Mouse (Mus musculus) adrenal gland, postnatal 14 days (tissue): Measurements from ENCODE around the gene Olfr111. TPM values are rescaled to one million over a fixed set of nuclear protein-coding genes. Genes with fewer than 3 reads are reported as not detected.
"Not testable (repeated sequence)": the region's sequence is repeated elsewhere in the genome, so short reads cannot be mapped to it uniquely, and the experiment has no call there.

Experiments used
- DNase-seq: peaks from one replicate; pipeline ENCODE4 v3.0.0; 2021; ENCODE audit warnings: mixed read lengths
- long read RNA-seq, 2 experiments: library from polyadenylated mRNA; stranded (forward); transcript quantifications; one replicate each; pipeline ENCODE4 v2.0.0; 2021
- total RNA-seq: library from RNA; stranded (reverse); gene quantifications from 2 replicates; pipeline ENCODE4 v1.2.3, GENCODE M21; 2021

The Olfr111 gene
- total RNA-seq, result not detected in 2 replicates
- long read RNA-seq, experiment 1, result 0 reads
- long read RNA-seq, experiment 2, result 0 reads

DNA sequence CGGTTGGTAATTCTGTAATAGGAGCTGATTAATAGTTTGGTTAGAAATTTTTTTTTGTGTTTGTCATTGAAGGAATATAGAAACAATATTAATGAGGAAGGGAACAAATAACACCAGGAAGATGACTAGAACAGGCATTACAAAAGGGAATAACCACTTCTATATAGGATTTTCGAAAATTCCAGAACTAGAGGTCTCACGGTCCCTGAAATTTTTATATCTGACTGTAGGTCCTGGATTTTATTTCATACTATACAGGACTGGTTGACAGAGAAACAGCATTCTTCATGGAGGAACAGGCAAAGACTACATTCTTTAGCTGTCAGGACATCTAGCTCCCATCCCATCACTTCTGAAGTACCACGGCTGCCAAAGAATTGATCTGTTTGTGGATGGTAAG is at the start of gene Olfr111:
Gene Olfr111 (plus strand): TSS at position 301 of the 400 bp plus-strand sequence.
- DNase-seq, result no peak

GRCm38 (mm10) chr17:37458616-37459015 is 49.2 kb upstream of the Olfr111 start, which contains the start of gene Olfr109:
TSS of gene Olfr109 (plus strand) at chr17:37458916.
- no peak for DNase-seq

DNA sequence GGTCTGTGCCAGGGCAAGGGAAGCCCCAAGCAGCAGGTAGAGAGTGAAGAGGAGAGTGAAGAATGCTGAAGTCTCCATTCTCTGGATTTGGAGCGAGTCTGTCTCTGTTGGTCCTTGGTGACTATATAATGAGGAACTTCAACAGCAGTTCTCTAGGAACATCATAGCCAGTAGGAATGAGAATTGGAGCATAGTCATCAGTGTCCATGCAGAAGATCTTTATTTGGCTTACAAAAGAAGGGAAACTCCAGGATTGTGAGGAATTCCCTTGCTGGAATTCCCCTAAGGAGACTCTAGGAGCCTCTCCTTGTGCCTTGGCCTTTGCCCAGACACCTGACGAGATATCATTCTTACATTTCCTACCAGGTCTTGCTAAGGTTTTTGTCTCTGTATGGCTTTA is 24.4 kb upstream of the Olfr111 start, which contains the start of gene H2-M2:
Gene H2-M2 (minus strand): TSS at position 101 of the 400 bp plus-strand sequence.
- no peak for DNase-seq

DNA sequence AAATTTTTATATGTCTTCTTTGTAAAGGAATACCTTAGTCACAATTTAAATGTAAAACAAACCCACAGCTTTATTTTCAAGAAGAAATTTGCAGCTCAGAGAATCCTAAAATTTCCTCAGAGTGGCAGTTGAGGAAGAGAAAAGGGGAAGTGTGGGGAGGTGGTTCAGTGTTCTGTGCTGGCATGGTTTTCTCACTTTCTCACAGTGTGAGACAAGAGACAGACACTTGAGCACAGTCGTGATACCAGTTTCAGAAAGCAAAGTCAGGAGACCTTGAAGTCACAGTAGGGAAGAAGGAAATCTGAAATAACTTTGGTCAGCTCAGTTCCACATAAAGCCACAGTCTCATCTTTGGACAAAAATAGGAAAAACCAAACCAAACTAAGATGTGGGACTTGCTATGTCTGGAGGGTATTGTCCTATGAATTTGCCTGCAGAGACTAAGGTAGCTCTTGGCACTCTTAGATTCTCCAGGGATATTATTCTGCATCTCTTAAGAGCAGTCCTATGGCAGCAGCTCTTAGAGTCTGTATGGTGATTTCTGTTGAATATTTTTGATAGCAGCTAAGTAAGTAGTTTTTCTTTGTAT is 15.8 kb upstream of the Olfr111 start, which contains the start of gene Olfr110:
Gene Olfr110 (plus strand): TSS at position 539 of the 589 bp plus-strand sequence.
- DNase-seq, result no peak

DNA sequence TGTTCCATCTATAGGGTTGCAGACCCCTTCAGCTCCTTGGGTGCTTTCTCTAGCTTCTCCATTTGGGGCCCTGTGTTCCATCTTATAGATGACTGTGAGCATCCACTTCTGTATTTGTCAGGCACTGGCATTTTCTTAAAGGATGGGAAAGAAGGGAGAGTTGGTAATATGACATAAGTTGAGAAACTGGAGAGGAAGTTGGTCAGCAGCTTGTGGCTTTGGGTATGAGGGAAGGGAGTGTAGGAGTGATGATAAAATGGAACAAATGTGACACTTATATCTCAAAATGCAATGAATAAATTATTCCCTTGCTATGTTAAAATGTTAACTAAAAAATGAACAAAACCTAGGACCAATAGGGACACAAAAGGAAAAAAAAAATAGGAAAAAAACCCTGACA is 16.8 kb downstream of the Olfr111 start:
- not testable (repeated sequence) for DNase-seq

GRCm38 (mm10) chr17:37525427-37525826 is 17.6 kb downstream of the Olfr111 start:
- not testable (repeated sequence) for DNase-seq

GRCm38 (mm10) chr17:37535173-37535572 is 27.3 kb downstream of the Olfr111 start:
- DNase-seq, result no peak

DNA sequence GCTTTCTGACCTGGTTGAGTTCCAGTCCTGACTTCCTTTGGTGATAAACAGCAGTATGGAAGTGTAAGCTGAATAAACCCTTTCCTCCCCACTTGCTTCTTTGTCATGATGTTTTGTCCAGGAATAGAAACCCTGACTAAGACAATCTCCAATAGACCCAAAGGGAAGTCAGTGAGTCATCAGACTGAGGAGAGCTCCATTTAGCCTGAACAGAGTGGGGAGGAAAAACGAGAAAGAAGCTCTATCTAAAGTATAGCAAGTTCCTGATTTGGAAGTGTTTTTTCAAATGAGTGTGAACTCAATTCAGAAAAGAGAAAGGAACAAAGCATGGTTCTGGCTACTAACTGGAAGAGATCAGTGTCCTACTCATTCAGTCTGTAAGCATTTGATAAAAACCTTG is 30.6 kb downstream of the Olfr111 start:
- not testable (repeated sequence) for DNase-seq

DNA sequence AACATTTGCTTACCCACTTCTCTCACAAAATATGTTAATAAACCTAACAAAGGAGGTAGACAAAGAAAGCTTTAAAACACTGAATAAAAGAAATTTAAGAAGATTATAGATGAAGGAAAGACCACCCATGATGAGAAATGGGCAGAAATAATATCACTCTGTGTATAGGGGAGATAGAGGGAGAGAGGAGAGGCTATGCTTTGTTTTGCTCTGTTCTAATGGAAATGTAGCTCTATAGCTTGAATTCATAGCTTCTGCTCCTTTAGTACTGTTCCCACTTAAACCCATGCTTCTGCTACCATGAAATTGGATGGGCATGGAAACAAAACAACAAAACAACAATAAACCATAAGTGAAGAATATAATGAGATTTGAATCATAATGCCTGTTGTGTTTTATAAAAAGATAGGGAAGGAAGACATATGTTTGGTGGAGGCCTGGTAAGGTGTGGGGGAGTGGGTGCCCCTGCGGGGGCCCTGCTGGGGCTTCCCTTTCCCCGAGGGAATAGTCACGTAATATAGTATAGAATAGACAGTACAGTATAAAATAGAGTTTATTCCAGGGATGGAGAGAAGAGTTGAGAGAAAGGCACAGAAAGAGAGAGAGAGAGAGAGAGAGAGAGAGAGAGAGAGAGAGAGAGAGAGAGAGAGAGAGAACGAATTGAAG is 33.8 kb downstream of the Olfr111 start:
- DNase-seq, result no peak

GRCm38 (mm10) chr17:37543800-37544435 is 36.1 kb downstream of the Olfr111 start:
- no peak for DNase-seq

GRCm38 (mm10) chr17:37558913-37559615 is 51.2 kb downstream of the Olfr111 start:
- DNase-seq, result no peak

DNA sequence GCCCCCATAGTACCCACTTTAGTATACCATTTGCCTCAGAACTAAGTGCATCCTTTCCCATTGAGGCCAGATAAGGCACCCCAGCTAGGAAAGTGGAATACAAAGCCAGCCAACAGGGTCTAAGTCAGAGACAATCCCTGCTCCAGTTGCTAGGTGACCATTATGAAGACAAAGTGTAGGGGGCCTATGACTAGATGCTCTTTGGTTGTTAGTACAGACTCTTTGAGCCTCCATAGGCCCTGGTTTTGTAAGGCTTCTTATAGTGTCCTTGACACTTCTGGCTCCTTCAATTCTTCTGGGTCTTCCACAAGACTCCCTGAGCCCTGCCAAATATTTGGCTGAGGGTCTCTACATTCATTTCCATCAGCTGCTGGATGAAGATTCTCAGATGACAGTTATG is 61.5 kb downstream of the Olfr111 start, which contains the start of gene Olfr112:
Gene Olfr112 (minus strand): TSS at position 101 of the 400 bp plus-strand sequence.
- DNase-seq, result no peak

DNA sequence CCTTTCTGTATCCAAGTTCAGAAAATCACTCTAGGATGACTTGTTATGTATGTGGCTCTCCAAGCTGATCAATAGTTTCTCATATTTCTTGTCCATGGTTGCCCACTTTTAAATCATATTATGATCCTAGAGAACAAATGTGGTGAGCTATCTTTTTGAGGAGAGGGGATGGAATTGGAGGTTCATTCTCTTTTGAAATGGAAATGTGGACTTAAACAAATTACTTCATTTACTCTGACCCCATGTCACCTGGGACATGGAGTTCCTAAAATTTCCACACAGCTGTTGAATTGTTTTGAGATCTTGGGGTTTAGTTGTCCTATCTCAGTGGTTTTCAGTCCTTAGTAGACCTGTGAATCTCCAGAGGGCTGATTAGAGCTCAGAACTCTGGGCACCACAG is 69.7 kb downstream of the Olfr111 start, which contains the start of gene Olfr113:
Gene Olfr113 (minus strand): TSS at position 101 of the 400 bp plus-strand sequence.
- no peak for DNase-seq

Other genes starting within 250 kb of the Olfr111 start
- not detected in 2 replicates for gene Olfr98, start 244.3 kb upstream of the Olfr111 start, total RNA-seq
- 3.3 and 5.9 TPM in 2 replicates for gene H2-M3, start 237.8 kb upstream of the Olfr111 start, total RNA-seq
- not detected in 2 replicates for gene Olfr99, start 224.6 kb upstream of the Olfr111 start, total RNA-seq
- not detected in 2 replicates for gene Olfr101, start 203.7 kb upstream of the Olfr111 start, total RNA-seq
- not detected in 2 replicates for gene Olfr102, start 191.0 kb upstream of the Olfr111 start, total RNA-seq
- gene Olfr103, start 168.3 kb upstream of the Olfr111 start, total RNA-seq, result not detected in 2 replicates
- not detected in 2 replicates for gene Olfr104-ps, start 148.4 kb upstream of the Olfr111 start, total RNA-seq
- gene Olfr105-ps, start 129.0 kb upstream of the Olfr111 start, total RNA-seq, result not detected in 2 replicates
- not detected in 2 replicates for gene Olfr106-ps, start 117.6 kb upstream of the Olfr111 start, total RNA-seq
- gene Olfr107, start 108.8 kb upstream of the Olfr111 start, total RNA-seq, result not detected in 2 replicates
- gene Olfr108, start 62.5 kb upstream of the Olfr111 start, total RNA-seq, result not detected in 2 replicates
- gene Olfr109, start 49.1 kb upstream of the Olfr111 start, total RNA-seq, result not detected in 2 replicates
- 2.0 TPM in 1 of 2 replicates, not detected in the other for gene H2-M2, start 24.5 kb upstream of the Olfr111 start, total RNA-seq
- gene Olfr110, start 15.6 kb upstream of the Olfr111 start, total RNA-seq, result not detected in 2 replicates
- gene Olfr112, start 61.4 kb downstream of the Olfr111 start, total RNA-seq, result not detected in 2 replicates
- gene Olfr113, start 69.6 kb downstream of the Olfr111 start, total RNA-seq, result not detected in 2 replicates
- not detected in 2 replicates for gene Olfr114, start 84.7 kb downstream of the Olfr111 start, total RNA-seq
- gene Olfr115, start 119.1 kb downstream of the Olfr111 start, total RNA-seq, result not detected in 2 replicates
- not detected in 2 replicates for gene Olfr116, start 119.2 kb downstream of the Olfr111 start, total RNA-seq
- gene Olfr117, start 155.8 kb downstream of the Olfr111 start, total RNA-seq, result not detected in 2 replicates
- not detected in 2 replicates for gene Olfr118, start 159.0 kb downstream of the Olfr111 start, total RNA-seq
- not detected in 2 replicates for gene Olfr119, start 188.5 kb downstream of the Olfr111 start, total RNA-seq
- gene Olfr120, start 213.8 kb downstream of the Olfr111 start, total RNA-seq, result not detected in 2 replicates
- gene Olfr121, start 240.8 kb downstream of the Olfr111 start, total RNA-seq, result not detected in 2 replicates